Mouse (Mus musculus) brain, embryonic 14.5 days (tissue): ENCODE measurements around the gene Fank1.

ENCODE experiments used
- CTCF ChIP-seq: fragments of 200-500 bp; IDR thresholded peaks from 2 replicates; pipeline ENCODE4 v1.5.1; 2012; ENCODE audit warnings: inconsistent platforms, mild to moderate bottlenecking, moderate library complexity, borderline replicate concordance; ENCODE audit not compliant: insufficient read depth, insufficient read length; ENCODE audit errors: extremely low read depth
- POLR2A ChIP-seq: fragments of 200-500 bp; IDR thresholded peaks from 2 replicates; pipeline ENCODE4 v1.6.1; 2012; ENCODE audit warnings: mild to moderate bottlenecking, inconsistent platforms, borderline replicate concordance; ENCODE audit not compliant: poor library complexity, insufficient read depth, insufficient read length, severe bottlenecking; ENCODE audit errors: extremely low read depth

DNA sequence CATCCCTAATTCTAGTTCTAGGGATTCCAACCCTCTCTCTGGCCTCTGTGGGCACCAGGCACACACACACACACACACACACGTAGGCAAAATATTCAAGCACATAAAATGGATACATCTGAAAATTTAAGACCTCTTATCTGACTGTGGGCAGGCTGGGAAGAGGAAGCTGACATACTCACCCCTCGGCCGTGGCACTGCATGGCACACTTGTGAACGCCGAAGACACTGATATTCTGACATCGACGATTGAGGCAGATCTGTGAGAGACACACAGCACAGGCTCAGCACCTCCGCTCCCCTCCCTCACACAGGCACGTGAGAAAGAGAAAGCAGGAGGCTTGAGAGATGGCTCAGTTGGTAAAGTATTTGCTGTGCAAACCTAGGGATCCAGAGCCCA is 139.6 kb downstream of the Fank1 start:
- TF ChIP-seq POLR2A (no peak), CTCF (no peak)
